9 mouse cellular contexts compared by ENCODE assay signal in the genomic region with DNA sequence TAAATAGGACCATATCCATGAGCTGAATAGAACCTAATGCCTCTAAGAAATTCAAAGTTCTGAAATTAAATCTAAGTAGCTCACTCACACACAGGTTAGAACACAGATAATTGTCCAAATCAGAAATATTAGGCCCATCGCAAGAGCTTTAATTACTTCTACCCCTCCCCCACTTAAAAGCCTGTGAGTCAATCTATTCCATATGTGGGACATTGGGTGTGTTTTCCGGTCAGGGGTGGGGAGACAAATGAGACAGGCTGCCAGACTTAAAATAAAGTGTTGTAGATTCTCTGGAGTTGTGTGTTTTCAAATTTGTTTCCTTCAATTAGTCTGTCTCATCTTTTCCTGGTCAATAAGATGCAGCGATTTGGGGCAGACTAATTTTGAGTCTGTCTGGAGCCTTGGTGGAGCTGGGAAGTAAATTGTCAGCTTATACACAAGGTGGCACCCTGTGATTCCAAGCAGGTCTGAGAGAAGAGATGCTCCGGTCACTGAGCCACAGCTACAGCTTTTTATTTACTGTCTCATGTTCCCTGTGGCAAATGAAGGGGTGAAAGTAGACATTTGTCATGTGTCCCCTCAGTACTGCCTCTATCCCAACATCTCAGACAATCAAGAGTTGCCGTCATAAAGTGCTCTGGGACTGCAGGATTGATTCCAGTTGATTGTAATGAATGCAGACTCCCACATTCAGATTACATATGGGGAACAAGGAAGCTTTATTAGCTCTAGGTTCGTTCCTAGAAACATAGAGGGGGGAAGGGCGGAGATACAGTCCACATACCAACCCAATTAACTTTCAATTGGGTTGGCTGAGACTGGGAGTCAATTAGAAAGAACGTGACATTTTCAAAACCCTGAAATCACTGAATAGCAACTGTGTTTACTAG. TPM values are rescaled to one million over a fixed set of nuclear protein-coding genes. Genes with fewer than 3 reads are reported as not detected.
DNase-seq lines count a peak whose midpoint lies in the region.
"Had no signal": no experiment of that assay in that cellular context is flagged by ENCODE, and none has a peak within 500 bp of the region (broad histone marks: within the 10 kb centered on the region; RNA-seq: fewer than 3 reads in every experiment).

No protein-coding gene starts in this region.

- peak; percentile 23 to 29 for DNase-seq in left cerebral cortex, postnatal 25 days (ENCODE audit: low spot score in 2 of 2)
- no peak for DNase-seq in left cerebral cortex, adult 8-10 months (ENCODE audit: low spot score in 2 of 2)
- peak; percentile 62 for DNase-seq in adipocyte (ENCODE audit: low spot score)
- peak; percentile 37 to 49 for DNase-seq in cerebellum, postnatal 36 days
- DNase-seq in left cerebral cortex, postnatal 4 days: peak; percentile 15
- no peak for DNase-seq in ovary, postnatal 36 days (ENCODE audit: low spot score)
- DNase-seq in heart, adult 9 months (ENCODE audit: low spot score in 2 of 2): no peak
- no peak for DNase-seq in urinary bladder, postnatal 25 days (ENCODE audit: low spot score)
- DNase-seq: right cerebral cortex, postnatal 14 days had no signal

- intact Hi-C loops in left cerebral cortex, postnatal 25 days (cut with DNase I): loop anchor here (2.0 kb wide), 1 partner anchor 287 kb away; no protein-coding TSS in a partner anchor
- intact Hi-C loops in left cerebral cortex, postnatal 4 days (cut with DNase I): no loop called here

RNA-seq across cellular contexts. Expression of a gene that starts 3.5 kb away (rescaled TPM):
- total RNA-seq in left cerebral cortex, postnatal 25 days (2021): 10 to 100 TPM; 53.1 to 59.2 TPM
- total RNA-seq in left cerebral cortex, adult 8-10 months (2022): 10 to 100 TPM; 48.0 to 60.4 (median 57.8) TPM
- 10 to 100 TPM; 56.2 to 61.7 TPM for total RNA-seq in left cerebral cortex, postnatal 4 days (2021)

Comparison
In these comparisons a context has a peak if more than half of its experiments do, and no peak if none do; other contexts are left out.
1. DNase-seq: peak in left cerebral cortex, postnatal 25 days (2 of 2), adipocyte (single experiment), cerebellum, postnatal 36 days (2 of 2) and left cerebral cortex, postnatal 4 days (single experiment); none in left cerebral cortex, adult 8-10 months (0 of 2), ovary, postnatal 36 days (single experiment), heart, adult 9 months (0 of 2) and urinary bladder, postnatal 25 days (single experiment).